Mouse (Mus musculus) adrenal gland, postnatal 0 days (tissue): Measurements from ENCODE around the gene Smarcal1. TPM values are rescaled to one million over a fixed set of nuclear protein-coding genes. Genes with fewer than 3 reads are reported as not detected.

Experiments used
- polyA plus RNA-seq: library from polyadenylated mRNA; unstranded; fragments of >200 nt; fragmentation: Nextera tagmentation; extraction: Ambion mirVana; gene quantifications from 2 replicates; pipeline ENCODE4 v1.2.1, GENCODE M21; 2015

Smarcal1 gene
- polyA plus RNA-seq = 14.0 and 20.8 TPM in 2 replicates

DNA sequence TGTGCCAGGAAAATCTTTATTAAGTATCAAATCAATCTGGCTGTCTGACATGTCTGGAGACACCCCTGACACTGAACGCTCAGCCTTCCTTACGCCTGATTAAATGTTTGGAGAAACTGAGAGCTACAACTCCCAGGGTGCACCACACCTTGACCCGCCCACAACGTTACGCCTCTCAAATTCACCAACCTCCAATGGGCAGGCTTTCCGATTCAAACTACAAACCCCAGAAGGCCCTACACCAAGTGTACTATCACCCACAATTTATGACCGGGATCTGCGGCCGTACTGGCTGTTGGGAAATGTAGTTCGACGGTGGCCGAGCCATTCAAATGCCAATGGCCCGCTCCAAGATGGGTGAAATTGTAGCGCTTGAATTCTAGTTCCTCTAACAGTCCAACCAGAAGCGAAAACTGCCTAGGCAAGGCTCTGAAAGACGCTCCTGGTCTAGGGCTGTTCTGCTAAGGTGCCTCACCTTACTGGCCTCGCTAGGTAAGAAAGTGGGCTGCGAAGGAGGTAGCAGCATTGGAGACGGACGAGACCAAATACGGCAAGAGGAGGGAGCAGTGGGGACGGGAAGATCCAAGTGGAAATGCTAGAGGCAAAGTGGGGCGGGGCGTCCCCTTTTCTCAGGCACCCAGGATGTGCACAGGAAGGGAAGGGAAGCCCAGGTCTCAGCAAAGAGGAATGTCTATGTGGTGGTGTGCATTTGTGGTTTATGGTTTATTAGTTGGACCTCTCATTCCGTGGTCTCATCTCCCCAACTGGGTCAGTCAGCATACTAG, at the start of gene Smarcal1:
Gene Smarcal1 (plus strand): TSS at position 305 of the 785 bp plus-strand sequence.

DNA sequence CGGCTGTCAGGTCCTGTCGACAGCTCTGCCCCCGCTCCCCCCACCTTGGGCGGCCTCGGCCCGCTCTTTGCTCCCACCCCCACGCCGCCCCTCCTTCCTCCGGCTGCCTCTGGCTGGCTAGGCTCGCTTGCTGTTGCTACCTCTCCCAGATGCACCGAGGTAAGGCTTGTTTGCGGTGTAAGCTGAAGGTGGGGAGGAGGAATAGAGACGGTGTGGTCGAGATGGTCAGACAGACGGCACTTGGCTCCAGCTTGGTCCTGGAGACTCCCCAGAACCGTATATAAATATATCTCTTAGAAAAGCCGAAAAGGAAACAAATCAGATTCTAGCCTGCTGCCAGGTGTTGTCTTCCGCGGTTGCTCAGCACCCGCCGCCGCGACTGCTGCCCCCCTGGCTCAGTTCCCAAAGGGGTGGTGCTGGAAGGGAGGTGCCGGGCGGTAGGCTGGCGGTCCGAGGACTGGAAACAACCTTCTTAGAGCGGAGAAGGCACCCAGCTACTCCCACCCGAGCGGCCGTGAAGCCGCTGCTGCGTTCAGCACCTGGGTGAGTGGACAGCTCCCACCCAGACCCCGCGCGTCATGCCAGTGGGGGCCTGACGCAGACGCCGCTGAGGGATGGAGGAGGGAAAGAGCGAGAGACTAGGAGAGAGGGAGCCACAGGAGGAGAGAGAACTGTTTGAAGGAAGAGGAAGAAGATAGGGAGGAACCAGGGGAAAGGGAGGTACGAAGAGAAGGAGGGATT, 46.3 kb upstream of the Smarcal1 start, which contains the start of gene March4:
Gene March4 (minus strand): TSS at position 320 of the 741 bp plus-strand sequence.

Other genes with a start within 250 kb of the Smarcal1 start
- 1.0 and 4.6 TPM in 2 replicates for gene March4, start 46.3 kb upstream of the Smarcal1 start, polyA plus RNA-seq
- not detected in 2 replicates for gene Ankar, start 117.3 kb downstream of the Smarcal1 start, polyA plus RNA-seq
- gene Rpl37a, start 128.0 kb downstream of the Smarcal1 start, polyA plus RNA-seq = 2,480 and 3,135 TPM in 2 replicates
- 102 and 146 TPM in 2 replicates for gene Igfbp2, start 241.3 kb downstream of the Smarcal1 start, polyA plus RNA-seq